Mouse (Mus musculus): ENCODE data around the gene Rnf149. TPM values are rescaled to one million over a fixed set of nuclear protein-coding genes. Genes with fewer than 3 reads are reported as not detected.

The Rnf149 gene
- total RNA-seq, 1 experiment from 2014 or later = 60.2 TPM

GRCm38 (mm10) chr1:39540592-39540991 is 36.6 kb downstream of the Rnf149 start:
- no peak for ATAC-seq (replicated peaks in 1 of 2; ENCODE audit: insufficient read depth in 1 of 2, low FRiP score in 2 of 2, low TSS enrichment in 1 of 2, low read depth in 1 of 2, poor library complexity in 2 of 2, severe bottlenecking in 2 of 2)

- no peak for ATAC-seq (replicated peaks in 1 of 2; ENCODE audit: insufficient read depth in 1 of 2, low FRiP score in 2 of 2, low TSS enrichment in 1 of 2, low read depth in 1 of 2, poor library complexity in 2 of 2, severe bottlenecking in 2 of 2)
These were observed 39.4 kb downstream of the Rnf149 start for GRCm38 (mm10) chr1:39537631-39538380.

- no peak for ATAC-seq (replicated peaks in 1 of 2; ENCODE audit: insufficient read depth in 1 of 2, low FRiP score in 2 of 2, low TSS enrichment in 1 of 2, low read depth in 1 of 2, poor library complexity in 2 of 2, severe bottlenecking in 2 of 2)
These were observed 40.5 kb downstream of the Rnf149 start for GRCm38 (mm10) chr1:39536701-39537100.

- peak; percentile 95 to 97 for ATAC-seq (replicated peaks in 1 of 2; ENCODE audit: insufficient read depth in 1 of 2, low FRiP score in 2 of 2, low TSS enrichment in 1 of 2, low read depth in 1 of 2, poor library complexity in 2 of 2, severe bottlenecking in 2 of 2)
These were observed 41.5 kb downstream of the Rnf149 start for GRCm38 (mm10) chr1:39535515-39536311.

- no peak for ATAC-seq (replicated peaks in 1 of 2; ENCODE audit: insufficient read depth in 1 of 2, low FRiP score in 2 of 2, low TSS enrichment in 1 of 2, low read depth in 1 of 2, poor library complexity in 2 of 2, severe bottlenecking in 2 of 2)
These were observed 42.4 kb downstream of the Rnf149 start, which contains the start of gene Cnot11 for GRCm38 (mm10) chr1:39534831-39535230. Cnot11 (plus strand) TSS chr1:39534992.

- ATAC-seq (replicated peaks in 1 of 2; ENCODE audit: insufficient read depth in 1 of 2, low FRiP score in 2 of 2, low TSS enrichment in 1 of 2, low read depth in 1 of 2, poor library complexity in 2 of 2, severe bottlenecking in 2 of 2) = no peak
These were observed 43.3 kb downstream of the Rnf149 start for GRCm38 (mm10) chr1:39533917-39534316.

GRCm38 (mm10) chr1:39531036-39531435 is 46.2 kb downstream of the Rnf149 start:
- no peak for ATAC-seq (replicated peaks in 1 of 2; ENCODE audit: insufficient read depth in 1 of 2, low FRiP score in 2 of 2, low TSS enrichment in 1 of 2, low read depth in 1 of 2, poor library complexity in 2 of 2, severe bottlenecking in 2 of 2)

GRCm38 (mm10) chr1:39530258-39530943 is 46.8 kb downstream of the Rnf149 start:
- ATAC-seq (replicated peaks in 1 of 2; ENCODE audit: insufficient read depth in 1 of 2, low FRiP score in 2 of 2, low TSS enrichment in 1 of 2, low read depth in 1 of 2, poor library complexity in 2 of 2, severe bottlenecking in 2 of 2) = peak; percentile 47 to 50; a peak in 3 of 4 replicates

GRCm38 (mm10) chr1:39528319-39528718 is 48.9 kb downstream of the Rnf149 start:
- ATAC-seq (replicated peaks in 1 of 2; ENCODE audit: insufficient read depth in 1 of 2, low FRiP score in 2 of 2, low TSS enrichment in 1 of 2, low read depth in 1 of 2, poor library complexity in 2 of 2, severe bottlenecking in 2 of 2) = no peak

- ATAC-seq (replicated peaks in 1 of 2; ENCODE audit: insufficient read depth in 1 of 2, low FRiP score in 2 of 2, low TSS enrichment in 1 of 2, low read depth in 1 of 2, poor library complexity in 2 of 2, severe bottlenecking in 2 of 2) = peak; percentile 58 to 60; a peak in 3 of 4 replicates
These were observed 49.8 kb downstream of the Rnf149 start for GRCm38 (mm10) chr1:39527432-39527831.

GRCm38 (mm10) chr1:39526371-39527167 is 50.6 kb downstream of the Rnf149 start:
- ATAC-seq (replicated peaks in 1 of 2; ENCODE audit: insufficient read depth in 1 of 2, low FRiP score in 2 of 2, low TSS enrichment in 1 of 2, low read depth in 1 of 2, poor library complexity in 2 of 2, severe bottlenecking in 2 of 2) = no peak

GRCm38 (mm10) chr1:39525763-39526162 is 51.4 kb downstream of the Rnf149 start:
- peak; percentile 91 for ATAC-seq (replicated peaks in 1 of 2; ENCODE audit: insufficient read depth in 1 of 2, low FRiP score in 2 of 2, low TSS enrichment in 1 of 2, low read depth in 1 of 2, poor library complexity in 2 of 2, severe bottlenecking in 2 of 2)

GRCm38 (mm10) chr1:39522519-39522918 is 54.7 kb downstream of the Rnf149 start:
- ATAC-seq (replicated peaks in 1 of 2; ENCODE audit: insufficient read depth in 1 of 2, low FRiP score in 2 of 2, low TSS enrichment in 1 of 2, low read depth in 1 of 2, poor library complexity in 2 of 2, severe bottlenecking in 2 of 2) = peak; percentile 34 to 38; a peak in 1 of 4 replicates

GRCm38 (mm10) chr1:39521326-39521725 is 55.9 kb downstream of the Rnf149 start:
- no peak for ATAC-seq (replicated peaks in 1 of 2; ENCODE audit: insufficient read depth in 1 of 2, low FRiP score in 2 of 2, low TSS enrichment in 1 of 2, low read depth in 1 of 2, poor library complexity in 2 of 2, severe bottlenecking in 2 of 2)

GRCm38 (mm10) chr1:39515303-39515991 is 61.8 kb downstream of the Rnf149 start:
- ATAC-seq (replicated peaks in 1 of 2; ENCODE audit: insufficient read depth in 1 of 2, low FRiP score in 2 of 2, low TSS enrichment in 1 of 2, low read depth in 1 of 2, poor library complexity in 2 of 2, severe bottlenecking in 2 of 2) = no peak

GRCm38 (mm10) chr1:39512183-39512582 is 65.0 kb downstream of the Rnf149 start:
- no peak for ATAC-seq (replicated peaks in 1 of 2; ENCODE audit: insufficient read depth in 1 of 2, low FRiP score in 2 of 2, low TSS enrichment in 1 of 2, low read depth in 1 of 2, poor library complexity in 2 of 2, severe bottlenecking in 2 of 2)

- ATAC-seq (replicated peaks in 1 of 2; ENCODE audit: insufficient read depth in 1 of 2, low FRiP score in 2 of 2, low TSS enrichment in 1 of 2, low read depth in 1 of 2, poor library complexity in 2 of 2, severe bottlenecking in 2 of 2) = no peak
These were observed 65.4 kb downstream of the Rnf149 start for GRCm38 (mm10) chr1:39511775-39512174.

Measured in hematopoietic stem cell, adult 5-6 weeks (primary cell).